Mouse (Mus musculus) forebrain, embryonic 16.5 days (tissue): ENCODE results near the gene Agtpbp1. TPM values are rescaled to one million over a fixed set of nuclear protein-coding genes. Genes with fewer than 3 reads are reported as not detected.

ENCODE experiments used
- ATAC-seq: fragments of 200-750 bp; cut with Nextera tagmentation; 2 replicates; pipeline ENCODE4 v1.8.0; 2017; ENCODE audit warnings: mild to moderate bottlenecking, moderate library complexity
- H3K27ac ChIP-seq: fragments of 300-500 bp; sonication (generic); 2 replicates; pipeline ENCODE4 v1.5.1; 2014; ENCODE audit warnings: low read length, control low read depth
- H3K27me3 ChIP-seq: fragments of 300-500 bp; sonication (generic); replicated peaks from 2 replicates; pipeline ENCODE4 v1.6.1; 2014; ENCODE audit warnings: low read length; ENCODE audit not compliant: control insufficient read depth, insufficient read depth
- H3K36me3 ChIP-seq: fragments of 300-500 bp; sonication (generic); 2 replicates; pipeline ENCODE4 v1.6.1; 2014; ENCODE audit not compliant: control insufficient read depth, insufficient read depth
- H3K4me1 ChIP-seq: fragments of 300-500 bp; sonication (generic); replicated peaks from 2 replicates; pipeline ENCODE4 v1.6.1; 2014; ENCODE audit warnings: low read length; ENCODE audit not compliant: control insufficient read depth, insufficient read depth
- H3K4me2 ChIP-seq: fragments of 300-500 bp; sonication (generic); 2 replicates; pipeline ENCODE4 v1.6.1; 2014; ENCODE audit warnings: mild to moderate bottlenecking, low read length, control low read depth
- H3K4me3 ChIP-seq: fragments of 300-500 bp; sonication (generic); replicated peaks from 2 replicates; pipeline ENCODE4 v1.5.1; 2014; ENCODE audit warnings: mild to moderate bottlenecking, low read length, control low read depth
- H3K9ac ChIP-seq: fragments of 300-500 bp; sonication (generic); replicated peaks from 2 replicates; pipeline ENCODE4 v1.6.1; 2014; ENCODE audit warnings: low read depth, low read length, control low read depth
- H3K9me3 ChIP-seq: fragments of 300-500 bp; sonication (generic); 2 replicates; pipeline ENCODE4 v1.6.1; 2016; ENCODE audit warnings: low read length; ENCODE audit not compliant: control insufficient read depth
- WGBS: fragments of 180-500 bp; shearing (Covaris S2); extraction: QIAGEN DNeasy Blood & Tissue Kit; methylation state at CpG from one replicate; pipeline ENCODE4 v1.1.7; 2014; 5-methylcytosine and 5-hydroxymethylcytosine counted together
- polyA plus RNA-seq: library from polyadenylated mRNA; unstranded; fragments of >200 nt; fragmentation: Nextera tagmentation; extraction: Ambion mirVana; gene quantifications from 2 replicates; pipeline ENCODE4 v1.2.1, GENCODE M21; 2015

Gene Agtpbp1
- polyA plus RNA-seq, 1 experiment from 2014 or later, result 56.1 TPM

GRCm38 (mm10) chr13:59558776-59559175 lies 26.3 kb downstream of the Agtpbp1 start:
- H3K4me3 ChIP-seq, result no peak overlapping the region
- no peak for ATAC-seq
- WGBS, result 95% methylated on average over 5 of the region's 5 CpGs
- H3K36me3 ChIP-seq, result no peaks in the 10 kb centered on the region
- H3K9ac ChIP-seq, result no peak overlapping the region
- no peaks in the 10 kb centered on the region for H3K9me3 ChIP-seq
- peaks cover 22% of the 10 kb centered on the region for H3K4me1 ChIP-seq
- H3K27me3 ChIP-seq, result no peaks in the 10 kb centered on the region
- no peak overlapping the region for H3K27ac ChIP-seq
- no peak overlapping the region for H3K4me2 ChIP-seq

GRCm38 (mm10) chr13:59557185-59557985 lies 27.6 kb downstream of the Agtpbp1 start:
- Histone ChIP-seq H3K27ac (peak overlapping the region; percentile 66), H3K4me3 (peak overlapping the region; percentile 81), H3K9me3 (no peaks in the 10 kb centered on the region), H3K4me1 (peaks cover 23% of the 10 kb centered on the region), H3K27me3 (no peaks in the 10 kb centered on the region), H3K9ac (peak overlapping the region; percentile 77), H3K36me3 (no peaks in the 10 kb centered on the region), H3K4me2 (peak overlapping the region; percentile 84)
- ATAC-seq, result peak; percentile 94
- WGBS, result under 1% methylated on average over 41 of the region's 73 CpGs

- 0% methylated on average over 42 of the region's 45 CpGs for WGBS
Observed at GRCm38 (mm10) chr13:59556670-59557069, 28.4 kb downstream of the Agtpbp1 start.

GRCm38 (mm10) chr13:59555613-59556192 lies 29.3 kb downstream of the Agtpbp1 start:
- Histone ChIP-seq H3K4me1 (peaks cover 26% of the 10 kb centered on the region), H3K4me2 (peak overlapping the region; percentile 62), H3K27me3 (no peaks in the 10 kb centered on the region), H3K9me3 (no peaks in the 10 kb centered on the region), H3K4me3 (peak overlapping the region; percentile 10), H3K36me3 (no peaks in the 10 kb centered on the region), H3K27ac (no peak overlapping the region), H3K9ac (no peak overlapping the region)
- no peak for ATAC-seq
- 81% methylated on average over 8 of the region's 8 CpGs for WGBS

More at GRCm38 (mm10) chr13:59556670-59557069, 28.4 kb downstream of the Agtpbp1 start:
- Histone ChIP-seq H3K27me3 (no peaks in the 10 kb centered on the region), H3K9me3 (no peaks in the 10 kb centered on the region), H3K4me1 (peaks cover 26% of the 10 kb centered on the region), H3K36me3 (no peaks in the 10 kb centered on the region), H3K27ac (peak overlapping the region; percentile 66), H3K4me2 (peak overlapping the region; percentile 62), H3K4me3 (peak overlapping the region; percentile 81), H3K9ac (peak overlapping the region; percentile 77)
- peak; percentile 67 for ATAC-seq

- peak overlapping the region; percentile 62 for H3K4me2 ChIP-seq
- no peak for ATAC-seq
- H3K27me3 ChIP-seq, result no peaks in the 10 kb centered on the region
- peaks cover 26% of the 10 kb centered on the region for H3K4me1 ChIP-seq
- no peak overlapping the region for H3K27ac ChIP-seq
- no peak overlapping the region for H3K4me3 ChIP-seq
- WGBS, result 82% methylated on average over 17 of the region's 17 CpGs
- no peak overlapping the region for H3K9ac ChIP-seq
- no peaks in the 10 kb centered on the region for H3K36me3 ChIP-seq
- no peaks in the 10 kb centered on the region for H3K9me3 ChIP-seq
Observed at GRCm38 (mm10) chr13:59554772-59555505, 30.1 kb downstream of the Agtpbp1 start.

GRCm38 (mm10) chr13:59552751-59553150 lies 32.3 kb downstream of the Agtpbp1 start:
- no peak for ATAC-seq
- Histone ChIP-seq H3K27me3 (no peaks in the 10 kb centered on the region), H3K4me3 (no peak overlapping the region), H3K4me2 (no peak overlapping the region), H3K9ac (no peak overlapping the region), H3K36me3 (no peaks in the 10 kb centered on the region), H3K4me1 (peaks cover 23% of the 10 kb centered on the region), H3K9me3 (no peaks in the 10 kb centered on the region), H3K27ac (no peak overlapping the region)
- WGBS, result 93% methylated on average over 2 of the region's 2 CpGs

GRCm38 (mm10) chr13:59552286-59552685 lies 32.7 kb downstream of the Agtpbp1 start:
- WGBS, result 88% methylated on average over 5 of the region's 5 CpGs
- Histone ChIP-seq H3K27ac (no peak overlapping the region), H3K4me1 (peaks cover 23% of the 10 kb centered on the region), H3K9ac (no peak overlapping the region), H3K4me2 (no peak overlapping the region), H3K4me3 (no peak overlapping the region), H3K27me3 (no peaks in the 10 kb centered on the region), H3K36me3 (no peaks in the 10 kb centered on the region), H3K9me3 (no peaks in the 10 kb centered on the region)
- ATAC-seq, result no peak

- Histone ChIP-seq H3K27me3 (no peaks in the 10 kb centered on the region), H3K9me3 (no peaks in the 10 kb centered on the region), H3K36me3 (no peaks in the 10 kb centered on the region), H3K4me2 (no peak overlapping the region), H3K4me1 (peaks cover 7% of the 10 kb centered on the region; the same call in 1 of the 2 replicates), H3K9ac (no peak overlapping the region), H3K27ac (no peak overlapping the region), H3K4me3 (no peak overlapping the region)
- WGBS, result 71% methylated on average over 1 of the region's 1 CpGs
- ATAC-seq, result no peak
Observed at GRCm38 (mm10) chr13:59549318-59549798, 35.7 kb downstream of the Agtpbp1 start.

- no peak overlapping the region for H3K9ac ChIP-seq
- H3K9me3 ChIP-seq, result no peaks in the 10 kb centered on the region
- peaks cover 7% of the 10 kb centered on the region; the same call in 1 of the 2 replicates for H3K4me1 ChIP-seq
- no peak for ATAC-seq
- H3K27me3 ChIP-seq, result no peaks in the 10 kb centered on the region
- no peak overlapping the region for H3K4me3 ChIP-seq
- no peak overlapping the region for H3K27ac ChIP-seq
- 60% methylated on average over 4 of the region's 4 CpGs for WGBS
- no peak overlapping the region for H3K4me2 ChIP-seq
- no peaks in the 10 kb centered on the region for H3K36me3 ChIP-seq
Observed at GRCm38 (mm10) chr13:59547716-59548115, 37.3 kb downstream of the Agtpbp1 start.
